Mouse (Mus musculus) C2C12 (cell line): ENCODE results near the gene Krt18.

Experiments
- CEBPB ChIP-seq: IDR thresholded peaks from one replicate; pipeline ENCODE4 v1.6.1; 2011; ENCODE audit warnings: low read depth, mild to moderate bottlenecking, control low read depth, moderate library complexity
- CTCF ChIP-seq: IDR thresholded peaks from one replicate; pipeline ENCODE4 v1.5.1; 2011; ENCODE audit not compliant: control insufficient read depth, insufficient read depth, insufficient read length
- FOSL1 ChIP-seq: IDR thresholded peaks from one replicate; pipeline ENCODE4 v1.8.0; 2011; ENCODE audit warnings: mild to moderate bottlenecking, low read length; ENCODE audit not compliant: poor library complexity, insufficient read depth, severe bottlenecking
- MAX ChIP-seq: IDR thresholded peaks from one replicate; pipeline ENCODE4 v1.6.1; 2011; ENCODE audit warnings: mild to moderate bottlenecking, control low read depth
- MYOD1 ChIP-seq: IDR thresholded peaks from one replicate; pipeline ENCODE4 v1.6.1; 2011; ENCODE audit warnings: low read depth; ENCODE audit not compliant: control insufficient read depth, insufficient read length
- MYOG ChIP-seq: IDR thresholded peaks from one replicate; pipeline ENCODE4 v1.6.1; 2011; ENCODE audit not compliant: control insufficient read depth, insufficient read length; ENCODE audit errors: extremely low read depth
- USF1 ChIP-seq: IDR thresholded peaks from one replicate; pipeline ENCODE4 v1.6.1; 2011; ENCODE audit warnings: low read depth, mild to moderate bottlenecking, control low read depth, moderate library complexity

GRCm38 (mm10) chr15:102051920-102052683 is 24.1 kb downstream of the Krt18 start:
- TF ChIP-seq CTCF (no peak), USF1 (no peak), CEBPB (no peak), MAX (no peak), FOSL1 (no peak), MYOD1 (no peak), MYOG (no peak)
